Mouse (Mus musculus) frontal cortex, postnatal 25 days (tissue): ENCODE measurements around the gene Lpcat2.

Experiments
- DNase-seq, 2 experiments: peaks; one replicate each; pipeline ENCODE4 v3.0.0; 2022; ENCODE audit warnings: low spot score in 2 of 2

Gene Lpcat2

DNA sequence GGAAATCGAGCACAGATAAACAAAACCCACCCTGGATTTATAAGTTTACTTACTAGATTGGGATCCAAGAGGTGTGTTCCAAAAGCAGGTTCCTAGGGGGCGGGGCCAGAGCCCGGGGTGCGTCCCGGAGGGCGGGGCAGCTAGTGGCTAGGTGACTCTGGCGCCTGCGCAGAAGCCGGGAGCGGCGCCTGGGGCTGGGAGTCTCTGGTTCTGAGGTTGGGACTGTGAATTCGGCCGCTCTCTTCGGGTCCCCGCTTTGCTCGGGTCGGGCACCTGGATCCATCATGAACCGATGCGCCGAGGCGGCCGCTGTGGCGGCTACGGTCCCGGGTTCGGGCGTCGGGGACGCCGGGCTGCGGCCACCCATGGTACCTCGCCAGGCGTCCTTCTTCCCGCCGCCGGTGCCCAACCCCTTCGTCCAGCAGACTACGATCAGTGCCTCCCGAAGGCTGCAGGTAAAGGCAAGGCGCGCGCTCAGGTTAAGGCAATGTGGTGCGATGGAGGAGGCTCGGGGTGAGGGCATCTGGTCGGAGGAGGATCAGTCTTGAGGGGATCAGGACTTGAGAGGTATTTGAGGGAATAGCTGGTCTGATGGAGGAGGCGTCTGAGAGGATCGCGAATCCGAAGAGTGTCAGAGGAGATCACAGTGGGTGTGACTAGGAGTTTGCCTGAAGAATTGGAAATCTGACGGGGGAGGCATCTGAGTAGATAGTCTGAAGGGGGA, at the start of gene Lpcat2:
Lpcat2 (plus strand) TSS at position 169 of the 724 bp plus-strand sequence.
- peak; percentile 45 to 64 for DNase-seq

DNA sequence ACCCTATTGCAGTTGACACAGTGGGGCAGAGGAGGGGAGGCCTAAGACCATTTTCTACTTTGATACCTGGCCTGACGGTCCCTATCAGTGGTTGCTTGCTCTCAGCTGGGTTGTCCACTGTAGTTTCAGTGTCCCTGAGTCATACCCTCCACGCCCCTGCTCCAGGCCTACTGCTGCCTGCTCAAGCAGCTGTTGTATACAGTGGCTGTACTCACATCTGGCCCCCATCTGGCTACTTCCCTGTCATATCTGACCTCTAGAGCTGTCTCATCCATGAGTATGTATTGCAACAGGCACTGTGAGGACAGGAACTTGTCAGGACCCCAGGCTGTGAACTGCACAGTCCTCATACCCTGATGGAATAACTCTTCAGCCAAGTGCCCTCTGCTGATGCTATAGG, 42.4 kb upstream of the Lpcat2 start:
- DNase-seq = no peak

DNA sequence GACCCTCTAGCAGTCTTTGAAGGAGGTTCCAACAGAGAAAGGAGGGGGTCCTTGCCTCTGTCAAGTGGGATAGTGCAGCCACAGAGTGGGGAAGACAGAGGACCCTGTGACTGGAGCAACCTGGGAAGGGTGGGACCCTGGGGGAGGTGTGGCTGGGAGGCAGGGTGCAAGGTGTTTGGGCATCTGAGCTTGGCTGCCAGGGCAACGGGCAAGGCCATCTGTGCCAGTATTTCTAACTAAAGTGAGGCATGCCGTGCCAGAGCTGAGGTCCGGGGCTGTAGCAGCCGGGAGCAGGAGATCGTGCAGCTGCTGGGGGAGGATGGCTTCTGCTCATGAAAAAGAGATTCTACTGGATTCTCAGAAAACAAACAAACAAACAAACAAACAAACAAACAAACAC, 39.5 kb upstream of the Lpcat2 start:
- no peak for DNase-seq

DNA sequence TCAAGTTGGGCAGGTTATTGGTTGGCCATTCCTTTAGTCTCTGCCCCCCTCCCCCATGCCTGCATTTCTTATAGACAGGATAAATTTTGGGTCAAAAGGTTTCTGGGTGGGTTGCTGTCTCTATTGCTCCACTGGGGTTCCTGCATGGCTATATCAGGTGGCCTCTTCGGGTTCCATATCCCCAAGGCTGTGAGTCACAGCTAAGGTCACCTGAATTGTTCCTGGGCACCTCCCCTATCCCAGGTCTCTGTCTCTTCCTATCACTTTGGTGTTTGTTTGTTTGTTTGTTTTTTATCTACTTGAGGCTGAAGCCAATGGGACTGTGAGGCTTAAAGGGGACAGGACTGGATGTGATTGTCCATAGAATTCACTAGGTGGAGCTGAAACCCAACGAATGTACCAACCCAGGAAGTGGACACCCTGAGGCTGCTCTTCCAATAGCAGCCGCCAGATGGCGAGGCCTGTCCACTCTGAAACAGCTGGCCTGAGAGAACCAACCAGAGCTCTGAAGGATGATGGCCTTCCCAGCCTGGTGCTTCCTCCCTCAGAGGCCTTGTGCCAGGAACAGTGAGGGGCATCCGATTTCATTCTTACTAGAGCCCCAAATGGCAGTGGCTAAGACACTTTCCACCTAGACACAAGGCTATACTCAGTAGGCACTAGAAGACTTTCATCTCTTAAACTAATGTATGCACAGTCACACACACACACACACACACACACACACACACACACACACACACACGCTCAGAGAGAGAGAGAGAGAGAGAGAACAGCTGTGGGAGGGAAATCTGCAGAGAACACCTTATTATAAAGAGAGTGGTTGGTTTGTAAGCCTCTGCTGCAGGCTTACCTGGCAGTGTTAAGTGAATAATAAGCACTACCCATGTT, 37.0 kb upstream of the Lpcat2 start:
- DNase-seq = peak; percentile 85 to 93

DNA sequence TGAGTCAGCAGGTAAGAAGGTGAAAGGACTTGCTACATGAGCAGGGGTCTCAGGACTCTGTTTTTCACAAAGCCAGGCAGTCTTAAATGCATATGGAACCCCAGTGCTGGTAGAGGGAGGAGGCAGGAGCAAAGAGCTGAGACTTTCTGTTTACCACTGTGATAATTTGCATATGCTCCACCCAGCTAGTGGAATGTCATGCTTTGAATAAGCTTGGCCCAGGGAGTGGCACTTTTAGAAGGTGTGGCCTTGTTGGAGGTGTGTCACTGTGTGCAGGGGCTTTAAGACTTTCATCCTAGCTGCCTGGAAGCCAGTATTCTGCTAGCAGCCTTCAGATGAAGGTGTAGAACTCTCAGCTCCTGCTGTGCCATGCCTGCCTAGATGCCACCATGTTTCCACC, 34.0 kb upstream of the Lpcat2 start:
- DNase-seq = no peak

DNA sequence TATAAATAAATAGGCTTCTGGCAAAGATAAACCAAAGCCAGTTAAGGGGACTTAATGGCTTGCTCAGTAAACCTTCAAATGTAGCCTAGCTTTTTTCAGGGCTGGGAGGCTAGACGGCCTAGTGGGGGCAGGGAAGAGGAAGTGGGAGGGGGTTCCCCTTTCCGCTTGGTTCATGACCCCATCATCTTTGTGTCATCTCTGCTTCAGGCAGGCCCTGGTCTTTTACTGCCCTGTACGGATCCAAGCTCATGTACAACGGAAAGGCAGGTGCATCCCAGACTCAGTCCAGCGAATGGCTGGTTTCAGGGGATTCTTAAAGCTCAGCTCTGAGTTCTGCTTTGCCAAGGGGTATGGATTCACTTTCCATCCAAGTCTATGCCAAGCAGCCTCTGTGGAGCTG, 32.8 kb upstream of the Lpcat2 start:
- no peak for DNase-seq

DNA sequence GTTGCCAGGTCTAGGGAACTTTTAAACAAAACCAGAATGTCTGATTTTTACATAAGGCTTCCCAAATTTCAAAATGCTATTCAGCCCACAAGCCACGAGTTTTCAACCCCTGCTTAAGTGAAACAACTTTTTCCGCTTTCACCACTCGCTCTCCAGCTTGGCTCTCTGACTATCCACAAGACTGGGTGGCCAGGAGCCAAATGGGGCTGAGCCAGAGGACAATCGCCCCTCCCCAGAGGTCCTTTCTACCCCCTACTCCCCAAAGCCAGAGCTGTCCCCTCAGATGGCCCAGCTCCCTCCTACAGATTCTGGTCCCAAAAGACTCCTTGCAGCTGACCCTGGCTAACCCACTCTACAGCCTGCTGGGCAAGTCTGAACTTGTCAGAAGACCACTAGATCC, 29.1 kb upstream of the Lpcat2 start:
- DNase-seq = no peak

DNA sequence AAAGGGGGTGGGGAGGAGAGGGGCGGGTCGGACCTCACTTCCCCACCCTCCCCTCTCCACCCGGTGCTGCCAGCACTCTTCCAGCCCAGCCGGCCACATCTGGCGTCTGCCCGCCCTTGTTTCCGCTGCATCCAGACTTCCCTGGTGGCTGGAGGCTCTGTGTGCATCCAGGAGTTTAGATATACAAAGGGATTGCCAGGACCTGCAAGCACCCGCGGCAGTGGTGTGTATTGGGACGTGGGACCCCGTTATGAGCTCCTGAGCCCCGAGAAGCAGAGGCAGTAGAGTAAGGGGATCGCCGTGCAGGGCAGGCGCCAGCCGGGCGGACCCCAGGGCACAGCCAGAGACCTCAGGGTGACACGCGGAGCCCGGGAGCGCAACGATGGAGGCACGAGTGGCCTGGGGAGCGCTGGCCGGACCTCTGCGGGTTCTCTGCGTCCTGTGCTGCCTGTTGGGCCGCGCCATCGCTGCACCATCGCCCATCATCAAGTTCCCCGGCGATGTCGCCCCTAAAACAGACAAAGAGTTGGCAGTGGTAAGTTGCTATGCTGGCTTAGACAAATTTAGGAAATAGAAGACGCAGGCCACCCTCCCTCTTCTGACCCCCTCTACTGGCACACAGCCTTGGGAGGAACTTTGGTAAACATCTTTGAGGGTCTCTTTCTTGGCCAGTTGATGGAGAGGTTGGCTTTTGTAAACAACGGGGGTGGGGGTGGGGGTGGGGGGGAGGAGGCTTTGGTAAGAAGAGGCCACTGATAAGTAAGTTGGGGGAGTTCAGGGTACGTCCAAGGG, 27.7 kb upstream of the Lpcat2 start, which contains the start of gene Mmp2:
Mmp2 (plus strand) TSS at position 49 of the 792 bp plus-strand sequence.
- no peak for DNase-seq

DNA sequence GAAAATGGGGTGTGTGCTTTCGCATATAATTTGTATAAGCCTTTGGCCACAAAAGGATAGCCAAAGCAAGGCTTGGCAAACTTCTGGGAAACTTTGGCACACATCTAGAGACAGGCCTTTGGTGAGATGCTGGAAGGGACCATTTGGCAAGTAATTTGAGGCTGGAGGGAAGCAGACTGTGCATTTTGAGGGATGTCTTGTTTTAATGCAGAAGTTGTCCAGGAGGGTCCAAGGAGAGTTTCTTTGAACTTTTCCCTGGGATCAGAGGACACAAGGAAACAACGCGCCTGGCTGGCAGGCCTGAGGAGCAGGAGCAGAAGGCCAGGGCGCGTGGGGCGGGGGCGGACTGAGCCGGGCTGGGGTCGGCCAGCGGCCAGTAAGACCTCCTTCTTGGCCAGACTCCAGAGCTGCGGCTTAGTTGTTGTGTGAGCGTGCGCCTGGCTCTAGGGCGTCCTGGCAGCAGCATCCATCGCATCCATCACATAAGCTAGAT, 26.8 kb upstream of the Lpcat2 start:
- DNase-seq = no peak

DNA sequence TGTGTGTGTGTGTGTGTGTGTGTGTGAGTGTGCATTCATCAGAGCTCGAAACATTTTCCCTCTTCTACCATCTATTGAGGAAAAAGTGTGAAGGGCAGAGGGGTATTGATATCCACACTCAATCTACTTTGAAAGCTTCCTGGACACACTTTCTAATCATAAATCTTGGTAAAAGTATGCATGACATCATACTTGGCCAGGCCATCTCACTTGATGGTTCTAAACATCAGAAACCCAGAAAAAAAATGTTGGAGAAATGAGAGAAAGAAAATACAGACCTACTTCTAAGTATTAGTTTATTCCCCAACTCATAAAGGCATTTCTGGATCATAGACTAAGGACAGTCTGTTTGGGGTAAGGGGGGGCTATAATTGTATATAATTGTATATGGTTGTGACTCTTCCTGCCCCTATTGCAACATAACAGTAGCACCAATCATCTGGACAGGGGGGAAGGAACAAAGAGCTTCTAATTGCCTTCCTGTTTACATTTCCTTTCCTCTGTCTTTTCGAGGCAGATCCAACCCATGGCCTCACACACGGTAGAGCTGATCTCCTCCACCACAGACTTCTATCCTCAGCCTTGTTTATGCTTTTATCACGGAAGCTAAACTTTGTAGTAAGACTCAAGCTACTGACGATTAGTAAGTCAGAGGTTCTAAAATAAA, 20.9 kb upstream of the Lpcat2 start:
- no peak for DNase-seq

DNA sequence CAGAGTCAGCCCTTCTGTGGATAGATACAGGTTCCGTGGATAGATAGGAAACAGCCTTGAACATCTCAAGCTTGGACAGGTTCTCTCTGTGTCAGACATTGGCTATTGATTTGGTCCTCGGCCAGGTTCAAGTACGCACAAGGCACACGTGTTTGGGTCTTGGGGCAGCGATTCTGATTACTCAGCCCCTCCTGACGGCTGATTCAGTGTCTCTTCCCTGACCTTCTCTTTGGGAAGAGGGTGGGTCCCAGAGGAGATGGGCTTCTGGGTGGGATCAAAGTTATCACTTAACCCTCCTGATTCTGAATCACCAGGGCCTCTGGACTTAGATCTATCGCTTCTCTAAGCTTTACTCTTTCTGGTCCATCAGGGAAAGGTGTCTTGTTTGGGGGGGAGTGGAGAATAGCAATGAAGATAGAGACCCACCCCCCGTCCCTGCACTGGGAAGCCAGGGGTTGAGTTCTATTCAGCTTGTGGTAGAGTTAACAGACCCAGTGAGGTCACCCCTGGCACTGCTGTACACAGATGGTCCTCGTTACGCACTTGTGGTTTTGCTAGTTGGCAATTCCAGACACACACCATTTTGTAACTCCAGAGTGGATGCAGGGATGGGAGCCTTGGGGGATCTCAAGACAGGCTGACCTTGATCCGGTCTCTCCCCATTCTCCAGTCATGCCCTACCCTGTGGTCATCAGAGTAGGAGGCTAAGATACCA, 20.2 kb upstream of the Lpcat2 start:
- no peak for DNase-seq

DNA sequence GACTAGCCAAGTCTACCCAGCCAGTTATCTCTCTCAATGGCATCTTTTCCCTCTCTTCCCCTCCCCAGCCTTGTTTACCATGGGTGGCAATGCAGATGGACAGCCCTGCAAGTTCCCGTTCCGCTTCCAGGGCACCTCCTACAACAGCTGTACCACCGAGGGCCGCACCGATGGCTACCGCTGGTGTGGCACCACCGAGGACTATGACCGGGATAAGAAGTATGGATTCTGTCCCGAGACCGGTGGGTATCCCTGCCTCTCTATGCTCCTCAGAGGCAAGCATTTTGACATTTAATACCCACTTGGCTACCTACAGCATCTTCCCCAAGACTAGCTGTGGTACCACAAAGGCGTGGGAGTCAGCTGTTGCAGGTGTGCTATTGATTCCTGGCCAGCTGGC, 19.2 kb upstream of the Lpcat2 start:
- DNase-seq = no peak

DNA sequence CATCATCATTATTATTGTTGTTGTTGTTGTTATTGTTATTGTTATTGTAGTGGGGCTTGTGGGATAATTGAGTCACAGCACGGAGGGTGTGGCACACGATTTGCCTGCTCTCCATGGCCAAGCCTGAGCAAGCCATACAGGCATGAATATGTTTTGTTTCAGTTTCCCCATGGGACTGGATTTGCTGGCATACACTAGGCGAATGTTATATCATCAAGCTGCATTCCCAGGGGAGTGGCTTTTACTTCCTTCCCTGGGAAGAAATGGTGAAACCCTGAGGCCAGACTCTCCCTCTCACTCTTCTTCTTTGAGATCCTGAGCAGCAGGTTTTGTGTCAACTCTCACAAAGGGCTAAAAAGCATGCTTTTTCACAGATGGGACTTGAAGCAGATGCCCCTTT, 16.5 kb upstream of the Lpcat2 start:
- DNase-seq = no peak

DNA sequence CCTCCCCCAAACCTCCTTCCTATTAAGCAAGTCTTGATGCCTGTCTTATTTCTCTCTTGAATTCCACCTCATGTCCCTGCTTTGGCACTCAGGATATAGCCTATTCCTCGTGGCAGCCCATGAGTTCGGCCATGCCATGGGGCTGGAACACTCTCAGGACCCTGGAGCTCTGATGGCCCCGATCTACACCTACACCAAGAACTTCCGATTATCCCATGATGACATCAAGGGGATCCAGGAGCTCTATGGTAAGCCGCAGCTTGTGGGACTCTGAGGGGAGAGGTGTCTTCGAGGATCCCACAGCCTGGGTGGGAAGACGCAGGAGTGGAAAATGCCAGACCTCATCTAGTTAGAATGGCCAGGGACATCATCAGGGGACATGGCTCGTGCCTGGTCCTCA, 16.0 kb upstream of the Lpcat2 start:
- DNase-seq = no peak

DNA sequence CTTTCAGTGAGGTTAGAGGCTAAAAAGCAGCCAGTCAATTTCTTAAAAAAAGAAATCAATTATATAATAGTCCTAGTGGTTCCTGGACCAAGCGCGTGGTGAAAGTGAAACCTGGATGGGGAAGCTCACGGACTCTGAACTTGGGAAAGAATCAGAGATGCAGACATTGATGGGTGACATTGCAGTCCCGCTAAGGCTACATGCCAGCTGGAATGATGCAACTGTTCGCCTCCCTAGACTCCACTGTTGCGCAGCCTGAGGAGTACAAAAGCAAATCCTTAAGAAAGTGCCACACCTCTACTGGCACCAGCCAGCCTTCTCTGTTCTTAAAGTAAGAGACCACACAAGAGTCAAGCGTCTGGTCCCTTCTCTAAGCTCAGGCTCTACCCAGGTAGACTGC, 15.3 kb upstream of the Lpcat2 start:
- DNase-seq = no peak

DNA sequence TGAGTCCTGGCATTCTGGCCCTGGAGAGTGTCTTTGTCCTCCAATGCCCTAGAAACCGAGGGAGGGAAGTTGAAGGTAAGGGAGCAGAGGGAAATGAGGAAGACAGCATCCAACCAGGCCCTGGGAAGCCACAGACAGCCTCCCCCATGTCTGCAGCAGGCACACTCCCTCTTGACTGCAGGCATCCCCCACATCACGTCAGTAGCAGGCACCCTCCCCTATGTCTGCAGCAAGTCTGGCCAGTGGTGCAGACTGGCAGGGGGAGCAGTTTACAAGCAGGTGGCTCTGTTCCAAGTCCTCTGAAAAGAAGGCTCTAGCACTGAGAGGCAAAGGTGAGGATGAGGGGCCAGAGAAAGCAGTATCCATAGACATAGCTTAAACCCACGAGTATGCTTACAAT, 8.5 kb upstream of the Lpcat2 start:
- no peak for DNase-seq

DNA sequence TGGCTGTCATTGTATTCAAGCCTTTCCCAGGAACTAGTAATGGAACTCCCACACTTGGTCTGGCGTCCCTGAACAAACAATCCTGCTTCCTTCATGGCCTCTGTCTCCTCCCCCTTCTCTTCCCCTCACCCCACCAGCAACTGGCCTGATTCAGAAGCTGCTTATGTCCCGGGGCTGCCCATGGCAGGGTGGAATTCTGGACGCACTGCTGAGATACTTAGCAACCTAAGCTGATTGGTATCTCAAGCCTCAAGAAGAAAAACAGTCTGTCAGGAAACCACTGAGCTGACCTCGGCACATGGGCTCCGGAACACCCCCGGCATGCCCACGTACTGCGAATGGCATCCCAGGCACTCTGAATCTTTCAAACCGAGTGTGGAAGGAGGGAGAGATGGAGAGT, 7.8 kb upstream of the Lpcat2 start:
- no peak for DNase-seq

DNA sequence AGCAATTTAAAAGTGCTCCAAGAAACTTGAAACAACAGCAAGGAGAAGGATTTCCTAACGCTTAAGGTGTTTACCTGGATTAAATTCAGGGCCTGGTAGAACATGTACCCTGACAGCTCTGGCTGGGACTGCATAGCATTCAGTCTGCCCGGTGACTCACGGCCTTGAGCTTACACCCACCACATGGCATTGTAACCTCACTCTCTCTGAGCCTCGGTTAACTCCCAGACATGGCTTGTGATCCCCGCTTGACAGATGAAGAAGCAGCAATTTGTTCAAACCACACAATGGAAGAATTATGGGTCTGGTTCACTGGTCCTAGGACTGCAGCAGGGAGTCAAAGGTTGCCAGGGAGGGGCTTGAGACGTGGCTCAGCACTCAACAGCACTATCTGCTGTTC, 5.9 kb upstream of the Lpcat2 start:
- DNase-seq = no peak

DNA sequence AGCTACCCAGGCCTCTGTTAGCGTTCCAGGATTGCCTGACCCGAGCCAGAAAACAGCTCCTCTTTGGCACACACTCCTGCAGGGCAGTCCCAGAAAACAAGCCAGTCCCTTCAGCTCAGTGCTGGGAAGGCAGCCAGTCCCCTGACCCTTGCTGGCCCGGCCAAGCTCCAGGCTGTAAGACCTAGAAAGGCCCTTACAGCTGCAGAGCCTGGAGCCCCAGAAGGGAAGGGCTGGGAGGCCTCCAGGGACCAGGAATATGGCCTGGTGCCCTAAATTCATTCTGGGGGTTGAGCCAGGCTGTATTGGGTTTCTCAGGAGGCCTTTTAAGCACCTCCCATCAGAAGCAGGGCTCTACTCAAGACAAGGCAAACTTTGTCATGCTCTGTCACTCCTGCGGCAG, 4.9 kb upstream of the Lpcat2 start:
- DNase-seq = peak in 1 of 2 experiments; percentile 50

DNA sequence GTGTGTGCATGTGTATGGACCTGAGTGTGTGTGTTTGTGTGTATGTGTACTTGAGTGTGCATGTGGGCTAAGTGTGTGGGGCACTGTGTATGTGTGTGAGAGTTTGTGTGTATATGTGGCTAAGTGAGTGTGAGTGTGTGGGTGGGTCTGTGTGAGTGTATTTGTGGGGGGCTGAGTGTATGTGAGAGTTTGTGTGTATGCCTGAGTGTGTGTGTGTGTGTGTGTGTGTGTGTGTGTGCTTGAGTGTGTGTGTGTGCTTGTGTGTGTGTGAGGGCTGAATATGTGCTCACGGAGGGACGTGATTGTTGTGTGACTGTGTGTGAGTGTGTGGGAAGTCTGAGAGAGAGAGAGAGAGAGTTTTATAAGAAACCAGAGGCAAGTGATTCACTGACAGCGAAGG, 3.8 kb upstream of the Lpcat2 start:
- DNase-seq = no peak
